Mouse (Mus musculus): ENCODE measurements around the gene Olfr432.
"Not testable (repeated sequence)": the region's sequence is repeated elsewhere in the genome, so short reads cannot be mapped to it uniquely, and the experiment has no call there.

The Olfr432 gene

DNA sequence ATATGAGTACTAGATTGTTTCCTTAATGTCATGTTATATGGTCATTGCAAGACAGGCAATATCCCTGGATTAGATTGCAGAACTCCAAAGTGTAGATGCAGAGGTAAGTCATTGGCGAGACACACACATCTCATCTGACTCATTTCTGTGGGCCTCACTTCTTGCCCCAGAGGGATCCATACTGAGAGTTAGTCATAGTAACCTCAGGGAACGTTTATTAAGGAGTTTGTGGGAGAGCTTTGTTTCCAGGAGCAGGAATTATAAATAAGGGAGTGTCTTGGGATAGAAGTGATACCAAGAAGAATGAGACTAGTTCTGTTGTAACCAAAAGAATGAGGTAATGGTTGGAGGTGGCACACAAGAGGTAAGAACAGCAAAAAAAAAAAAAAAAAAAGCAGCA is at the start of gene Olfr432:
Gene Olfr432, plus strand, starts transcription at position 313 of the 400 bp plus-strand sequence.
- no peak for DNase-seq (ENCODE audit: low read depth)

DNA sequence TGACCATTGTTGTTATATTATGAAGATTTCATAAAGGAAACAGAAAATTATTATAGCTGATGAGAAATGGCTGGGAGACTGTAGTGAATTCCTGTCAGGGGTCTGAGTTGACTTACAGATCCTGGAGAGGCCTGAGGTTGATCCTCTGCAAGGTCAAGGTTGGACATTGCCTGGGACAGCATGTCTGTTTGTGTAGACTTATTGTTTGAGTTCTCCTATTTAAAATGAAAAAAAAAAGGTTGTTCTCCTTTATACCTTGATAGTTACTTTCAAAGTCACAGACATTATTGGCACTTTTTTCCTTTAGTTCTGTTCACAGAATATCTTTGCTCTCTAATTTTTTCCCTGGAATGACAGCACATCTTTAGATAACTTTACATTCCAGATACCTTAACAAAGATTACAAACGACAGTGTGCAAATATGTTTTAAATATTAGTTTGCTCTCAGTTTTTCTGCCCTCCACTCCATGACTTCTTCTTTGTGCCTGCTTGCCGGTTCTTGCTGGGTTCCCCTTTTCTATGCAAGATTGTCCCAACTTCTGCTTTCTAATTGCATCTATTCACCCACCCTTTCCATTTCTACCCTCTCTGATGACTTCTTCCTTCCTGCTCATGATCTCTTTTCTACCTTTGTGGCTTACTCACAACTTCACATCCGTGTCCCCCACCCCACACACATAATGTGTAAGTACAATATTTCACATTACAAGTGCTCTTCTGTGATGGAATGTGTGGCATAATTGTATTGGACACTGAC is 44.5 kb upstream of the Olfr432 start:
- not testable (repeated sequence) for DNase-seq (ENCODE audit: low read depth)

DNA sequence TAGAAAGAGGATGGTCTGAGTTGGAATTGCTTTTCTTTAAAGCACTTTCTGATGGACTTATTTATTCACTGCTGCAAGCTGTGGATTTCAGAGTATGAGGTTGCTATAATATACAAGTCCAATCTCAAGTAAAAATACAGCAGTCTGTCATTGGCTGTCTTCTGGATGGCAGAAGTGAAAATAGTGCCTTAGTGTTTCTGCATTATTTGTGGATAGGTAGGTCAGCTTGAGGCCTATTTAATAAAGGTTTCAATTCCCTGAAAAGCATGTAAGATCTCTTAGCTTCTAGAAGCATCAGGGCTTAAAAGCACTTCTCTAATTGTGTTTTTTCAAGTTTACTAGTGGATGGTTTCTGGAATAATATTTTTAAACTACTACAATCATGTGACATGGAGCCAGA is 42.0 kb upstream of the Olfr432 start:
- DNase-seq (ENCODE audit: low read depth), result not testable (repeated sequence)

DNA sequence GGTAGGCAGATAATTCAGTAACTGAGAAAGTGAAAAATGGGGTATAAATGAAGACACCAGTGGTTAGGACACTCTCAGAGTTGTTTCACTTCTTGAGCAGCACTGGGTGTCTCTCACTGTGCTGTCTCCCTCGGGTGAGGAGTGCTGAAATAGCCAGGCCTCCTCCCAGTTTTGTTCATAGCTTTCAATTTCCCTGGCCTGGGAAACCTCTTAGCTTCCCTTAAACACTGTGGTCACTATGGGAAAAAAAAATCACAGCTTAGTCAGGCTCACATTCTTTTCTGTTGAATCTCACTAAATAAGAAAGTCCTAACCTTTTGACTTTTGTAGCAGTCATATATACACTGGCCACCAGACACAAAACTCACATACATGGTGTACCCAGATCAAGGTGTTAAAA is 17.3 kb upstream of the Olfr432 start, which contains the start of gene Ifi205:
Gene Ifi205, minus strand, starts transcription at position 113 of the 400 bp plus-strand sequence.
- peak; percentile 53 for DNase-seq (ENCODE audit: low read depth)

DNA sequence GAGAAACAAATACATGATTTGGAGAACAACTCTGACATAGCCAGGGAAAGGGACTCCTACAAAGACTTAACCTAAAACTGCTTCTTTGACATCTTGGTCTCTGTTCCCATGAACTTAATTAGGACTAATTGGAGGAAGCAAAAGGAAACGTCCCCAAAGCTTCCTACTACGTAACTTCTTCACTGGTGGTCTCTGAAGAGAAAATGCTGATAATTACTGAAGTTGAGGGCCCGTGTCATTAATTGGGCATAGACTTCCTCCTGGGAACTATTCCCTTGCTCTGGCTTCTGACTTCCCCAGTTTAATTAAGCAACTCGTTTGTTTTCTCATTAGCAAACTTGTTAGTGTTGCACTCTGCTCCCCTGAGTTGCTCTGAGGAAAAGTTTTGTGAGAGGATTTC is 13.2 kb upstream of the Olfr432 start:
- no peak for DNase-seq (ENCODE audit: low read depth)

DNA sequence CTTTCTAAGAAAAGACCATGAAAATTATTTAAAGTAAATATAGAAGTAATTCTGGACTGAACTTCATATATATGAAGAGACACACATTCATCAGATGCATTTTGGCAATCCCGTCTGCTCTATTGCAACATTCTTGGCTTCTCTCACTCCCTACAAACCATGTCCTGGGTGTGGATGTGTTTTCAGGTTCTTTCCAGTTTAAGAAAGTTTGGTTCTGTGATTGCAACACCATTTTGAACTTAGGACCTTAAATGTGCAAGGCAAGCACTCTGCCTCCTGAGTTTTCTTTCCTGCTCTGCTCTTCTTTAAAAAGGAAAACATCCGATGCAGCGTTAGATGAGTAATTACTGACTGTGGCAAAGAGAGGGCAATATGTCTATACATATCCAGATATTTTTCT is 10.5 kb upstream of the Olfr432 start:
- no peak for DNase-seq (ENCODE audit: low read depth)

DNA sequence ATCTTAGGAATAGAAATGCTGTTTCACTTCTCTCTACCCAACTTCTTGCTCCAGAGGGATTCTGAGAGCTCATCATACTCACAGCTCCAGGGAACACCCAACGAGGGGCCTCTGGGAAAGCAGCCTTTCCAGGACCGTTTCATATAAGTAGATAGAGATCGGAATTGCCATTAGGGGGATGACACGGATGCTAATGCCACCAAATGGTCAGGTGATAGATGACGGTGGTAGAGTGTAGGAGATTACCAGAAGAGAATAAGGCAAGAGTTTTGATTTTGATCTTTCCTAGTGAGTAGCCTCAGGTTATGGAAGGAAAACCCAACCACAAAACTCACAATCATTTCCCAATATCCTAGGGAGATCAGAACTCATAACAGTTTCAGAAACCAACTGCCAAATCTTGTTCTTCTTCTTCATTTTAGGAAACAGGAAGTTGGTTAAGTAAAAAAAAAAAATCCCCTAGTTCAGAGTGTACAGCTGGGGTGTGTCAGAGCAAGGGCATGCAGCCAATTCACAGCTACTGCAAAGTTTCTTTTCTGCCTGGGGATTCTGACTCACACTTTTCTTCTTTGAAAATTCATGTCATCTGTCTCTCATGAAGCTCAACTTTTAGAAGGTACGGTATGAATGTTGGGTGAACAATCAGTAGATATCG is 8.4 kb upstream of the Olfr432 start, which contains the start of gene Olfr433:
Gene Olfr433, plus strand, starts transcription at position 183 of the 655 bp plus-strand sequence.
- DNase-seq (ENCODE audit: low read depth), result peak; percentile 61

DNA sequence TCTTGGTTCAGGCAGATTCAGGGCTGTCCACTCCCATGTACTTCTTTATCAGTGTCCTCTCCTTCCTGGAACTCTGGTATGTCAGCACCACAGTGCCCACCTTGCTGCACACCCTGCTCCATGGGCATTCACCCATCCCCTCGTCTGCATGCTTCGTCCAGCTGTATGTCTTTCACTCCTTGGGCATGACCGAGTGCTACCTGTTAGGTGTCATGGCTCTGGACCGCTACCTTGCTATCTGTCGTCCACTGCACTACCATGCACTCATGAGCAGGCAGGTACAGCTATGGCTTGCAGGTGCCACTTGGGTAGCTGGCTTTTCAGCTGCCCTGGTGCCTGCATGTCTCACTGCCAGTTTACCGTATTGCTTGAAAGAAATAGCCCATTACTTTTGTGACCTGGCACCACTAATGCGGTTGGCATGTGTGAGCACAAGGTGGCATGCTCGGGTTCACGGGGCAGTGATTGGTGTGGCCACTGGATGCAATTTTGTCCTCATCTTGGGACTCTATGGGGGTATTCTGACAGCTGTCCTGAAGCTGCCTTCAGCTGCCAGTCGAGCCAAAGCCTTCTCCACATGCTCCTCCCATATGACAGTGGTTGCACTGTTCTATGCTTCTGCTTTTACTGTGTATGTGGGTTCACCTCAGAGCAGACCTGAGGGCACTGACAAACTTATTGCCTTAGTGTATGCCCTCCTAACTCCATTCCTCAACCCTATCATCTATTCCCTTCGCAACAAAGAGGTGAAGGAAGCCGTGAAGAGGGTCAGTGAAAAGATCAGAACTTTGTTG is 6.7 kb upstream of the Olfr432 start:
- not testable (repeated sequence) for DNase-seq (ENCODE audit: low read depth)

DNA sequence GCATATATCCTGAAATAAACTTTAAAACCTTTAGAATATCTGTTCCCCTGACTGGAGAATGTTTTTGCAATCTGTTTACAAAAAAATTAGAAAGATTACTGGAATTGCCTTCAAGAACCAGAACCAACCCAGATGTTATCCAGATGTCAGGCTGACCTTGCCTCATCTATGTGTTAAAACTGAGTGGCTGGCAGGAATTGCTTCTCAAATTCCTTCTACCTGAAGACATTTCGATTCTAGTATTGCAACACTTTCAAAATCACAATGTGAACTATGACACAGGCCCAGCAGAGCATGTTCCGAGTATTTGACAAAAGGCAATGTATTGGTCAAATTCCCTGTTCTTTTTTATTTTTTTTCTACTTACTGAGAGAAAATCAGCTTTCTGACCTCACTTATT is 4.6 kb upstream of the Olfr432 start:
- peak; percentile 43 for DNase-seq (ENCODE audit: low read depth)

DNA sequence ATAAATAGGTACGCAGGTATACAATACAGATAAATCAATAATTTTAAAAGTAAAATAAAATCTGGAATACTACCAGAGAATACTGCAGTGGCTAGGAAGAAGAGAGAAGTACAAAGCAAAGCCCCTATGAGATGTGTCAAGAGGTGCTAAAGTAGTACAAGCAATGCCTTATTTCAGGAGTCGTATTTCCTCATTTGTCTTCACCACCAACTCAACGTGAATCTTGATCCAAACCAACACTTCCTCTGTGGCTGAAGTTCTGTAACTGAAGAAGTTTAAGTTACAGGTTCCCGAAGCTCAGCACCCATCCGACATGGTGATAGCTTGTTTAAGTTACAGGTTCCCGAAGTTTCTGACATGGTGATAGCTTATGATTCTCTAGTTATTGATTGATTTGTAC is 778 bp upstream of the Olfr432 start:
- not testable (repeated sequence) for DNase-seq (ENCODE audit: low read depth)

DNA sequence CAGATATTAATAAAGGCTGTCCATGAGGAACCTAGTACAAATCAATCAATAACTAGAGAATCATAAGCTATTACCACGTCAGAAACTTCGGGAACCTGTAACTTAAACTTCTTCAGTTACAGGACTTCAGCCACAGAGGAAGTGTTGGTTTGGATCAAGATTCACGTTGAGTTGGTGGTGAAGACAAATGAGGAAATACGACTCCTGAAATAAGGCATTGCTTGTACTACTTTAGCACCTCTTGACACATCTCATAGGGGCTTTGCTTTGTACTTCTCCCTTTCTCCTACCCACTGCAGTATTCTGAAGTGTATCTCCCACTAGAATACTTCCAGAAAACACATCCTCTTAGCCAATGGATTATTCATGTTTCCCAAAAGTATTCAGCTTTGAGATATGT is 352 bp downstream of the Olfr432 start:
- not testable (repeated sequence) for DNase-seq (ENCODE audit: low read depth)

DNA sequence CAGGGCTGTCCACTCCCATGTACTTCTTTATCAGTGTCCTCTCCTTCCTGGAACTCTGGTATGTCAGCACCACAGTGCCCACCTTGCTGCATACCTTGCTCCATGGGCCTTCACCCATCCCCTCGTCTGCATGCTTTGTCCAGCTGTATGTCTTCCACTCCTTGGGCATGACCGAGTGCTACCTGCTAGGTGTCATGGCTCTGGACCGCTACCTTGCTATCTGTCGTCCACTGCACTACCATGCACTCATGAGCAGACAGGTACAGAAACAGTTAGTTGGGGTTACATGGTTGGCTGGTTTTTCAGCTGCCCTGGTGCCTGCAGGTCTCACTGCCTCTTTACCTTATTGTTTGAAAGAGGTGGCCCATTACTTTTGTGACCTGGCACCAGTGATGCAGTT is 1.5 kb downstream of the Olfr432 start:
- no peak for DNase-seq (ENCODE audit: low read depth)

DNA sequence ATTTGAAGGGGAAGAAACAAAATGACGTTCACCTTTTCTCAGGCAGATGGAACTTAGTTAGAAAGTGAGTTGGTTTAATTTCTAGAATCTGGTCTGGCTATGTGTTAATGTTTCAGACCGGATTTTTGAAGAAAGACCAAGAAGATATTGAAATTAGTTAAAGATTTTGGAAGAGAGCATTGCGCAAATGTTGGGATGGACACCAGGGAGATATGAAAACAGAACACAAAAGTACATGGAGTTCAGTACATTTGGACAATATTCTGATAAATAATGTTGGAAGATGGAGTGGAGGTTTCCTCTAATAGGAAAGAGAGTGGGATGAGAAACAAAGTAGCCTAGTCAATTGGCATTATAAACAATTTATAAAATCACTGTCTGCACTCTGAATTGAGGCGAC is 2.5 kb downstream of the Olfr432 start:
- no peak for DNase-seq (ENCODE audit: low read depth)

DNA sequence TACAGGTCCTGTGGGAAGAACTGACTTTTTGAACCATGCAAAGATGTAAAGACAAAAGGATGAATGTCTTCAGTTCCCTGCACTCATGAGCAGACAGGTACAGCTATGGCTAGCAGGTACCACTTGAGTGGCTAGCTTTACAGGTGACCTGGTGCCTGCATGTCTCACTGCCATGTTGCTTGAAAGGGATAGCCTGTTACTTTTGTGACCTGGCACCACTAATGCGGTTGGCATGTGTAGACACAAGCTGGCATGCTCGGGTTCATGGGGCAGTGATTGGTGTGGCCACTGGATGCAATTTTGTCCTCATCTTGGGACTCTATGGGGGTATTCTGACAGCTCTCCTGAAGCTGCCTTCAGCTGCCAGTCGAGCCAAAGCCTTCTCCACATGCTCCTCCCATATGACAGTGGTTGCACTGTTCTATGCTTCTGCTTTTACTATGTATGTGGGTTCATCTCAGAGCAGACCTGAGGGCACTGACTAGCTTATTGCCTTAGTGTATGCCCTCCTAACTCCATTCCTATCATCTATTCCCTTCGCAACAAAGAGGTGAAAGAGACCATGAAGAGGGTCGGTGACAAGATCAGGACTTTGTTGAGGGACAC is 3.0 kb downstream of the Olfr432 start:
- DNase-seq (ENCODE audit: low read depth), result no peak

DNA sequence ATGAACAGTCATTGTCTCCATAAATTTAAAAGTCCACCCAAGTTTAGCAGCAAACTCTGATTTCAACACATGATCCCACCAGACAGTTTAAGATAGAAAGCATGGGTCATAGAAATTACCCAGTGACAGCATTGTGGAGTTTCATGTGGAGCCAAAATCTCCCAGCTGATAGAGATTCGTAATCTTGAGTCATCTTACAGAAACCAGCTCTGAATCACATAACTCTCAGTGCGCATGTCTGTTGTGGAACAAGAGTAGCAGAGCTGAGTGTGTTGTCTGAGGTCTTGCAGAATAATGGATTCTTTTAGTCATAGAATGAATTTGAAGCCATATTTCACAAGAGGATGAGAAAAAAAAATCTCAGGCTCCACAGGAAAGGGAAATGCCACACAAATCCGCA is 4.0 kb downstream of the Olfr432 start:
- DNase-seq (ENCODE audit: low read depth), result peak; percentile 65

DNA sequence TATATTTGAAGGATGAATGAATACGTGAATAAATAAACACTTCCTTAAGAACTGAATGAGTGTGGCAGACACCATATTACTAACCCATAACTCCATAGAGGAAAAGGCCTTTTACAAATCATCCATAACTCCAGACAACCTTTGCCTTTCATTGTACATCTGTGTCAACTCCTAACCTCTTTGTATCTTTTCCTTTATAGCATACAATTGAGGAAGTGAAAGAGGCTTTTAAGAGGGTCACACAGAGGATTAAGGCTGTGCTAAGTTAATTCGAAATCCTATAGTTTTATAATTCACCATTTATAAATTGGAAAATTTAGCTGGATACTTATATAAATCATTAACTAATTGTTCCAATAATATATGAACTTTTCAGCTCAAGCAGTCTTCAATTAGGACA is 6.2 kb downstream of the Olfr432 start:
- DNase-seq (ENCODE audit: low read depth), result no peak

DNA sequence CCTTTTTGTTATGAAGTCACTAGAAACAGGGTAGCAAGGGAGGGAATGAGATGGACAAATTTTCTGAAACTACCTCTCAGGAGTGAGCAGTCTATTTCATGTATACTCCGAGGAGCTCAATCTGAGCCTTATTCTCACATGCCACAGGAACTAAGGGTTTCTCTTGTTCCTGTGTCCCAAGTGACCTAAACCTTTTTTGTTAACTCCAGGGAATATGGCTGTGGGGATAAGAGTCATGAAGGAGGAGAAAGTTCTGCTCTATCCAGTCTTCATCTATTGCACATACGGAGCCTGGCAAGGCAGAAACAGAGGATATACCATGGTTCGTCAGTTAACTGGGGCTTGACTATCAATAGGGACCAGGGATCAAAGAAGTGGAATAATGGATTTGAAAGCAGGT is 17.3 kb downstream of the Olfr432 start, which contains the start of gene Olfr430:
Gene Olfr430, plus strand, starts transcription at position 301 of the 400 bp plus-strand sequence.
- DNase-seq (ENCODE audit: low read depth), result no peak

DNA sequence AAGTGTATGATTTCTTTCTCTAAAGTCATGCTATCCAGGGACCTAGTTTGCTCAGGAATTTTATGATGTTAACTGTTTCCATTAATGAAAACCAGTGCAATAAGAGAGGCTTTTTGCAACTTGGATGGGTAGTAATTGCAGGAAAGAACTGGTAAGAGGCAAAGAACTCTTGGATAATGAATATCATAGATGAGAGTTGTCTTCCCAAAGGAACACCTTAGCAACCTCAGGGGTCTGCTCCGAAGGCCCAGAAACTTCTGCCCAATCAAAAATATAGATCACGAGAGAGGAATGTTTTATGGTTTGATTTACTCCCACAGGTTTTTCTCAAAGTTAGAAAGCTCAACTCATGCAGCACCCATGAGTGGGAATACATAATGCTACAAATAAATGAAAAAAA is 35.0 kb downstream of the Olfr432 start, which contains the start of gene Olfr429:
Gene Olfr429, plus strand, starts transcription at position 301 of the 400 bp plus-strand sequence.
- no peak for DNase-seq (ENCODE audit: low read depth)

DNA sequence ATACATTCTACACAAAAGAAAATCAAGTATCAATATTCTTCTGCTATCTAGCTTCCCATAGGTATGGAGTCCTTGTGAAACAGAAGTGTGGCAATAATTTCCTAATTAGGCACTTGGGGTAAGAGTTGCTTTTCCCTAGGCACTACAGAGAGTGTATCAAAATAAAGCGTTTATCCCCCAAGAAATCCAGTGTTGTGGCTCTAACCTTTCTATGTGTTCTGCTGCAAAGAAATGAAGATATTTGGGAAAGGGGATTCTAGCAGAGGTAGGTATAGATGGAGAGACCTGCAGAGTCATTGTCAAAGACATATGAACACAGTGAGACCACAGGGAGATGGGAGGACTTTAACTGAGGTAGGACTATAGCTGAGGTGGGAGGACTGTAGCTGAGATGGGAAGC is 47.6 kb downstream of the Olfr432 start, which contains the start of gene Olfr427:
Gene Olfr427, plus strand, starts transcription at position 301 of the 400 bp plus-strand sequence.
- no peak for DNase-seq (ENCODE audit: low read depth)

DNA sequence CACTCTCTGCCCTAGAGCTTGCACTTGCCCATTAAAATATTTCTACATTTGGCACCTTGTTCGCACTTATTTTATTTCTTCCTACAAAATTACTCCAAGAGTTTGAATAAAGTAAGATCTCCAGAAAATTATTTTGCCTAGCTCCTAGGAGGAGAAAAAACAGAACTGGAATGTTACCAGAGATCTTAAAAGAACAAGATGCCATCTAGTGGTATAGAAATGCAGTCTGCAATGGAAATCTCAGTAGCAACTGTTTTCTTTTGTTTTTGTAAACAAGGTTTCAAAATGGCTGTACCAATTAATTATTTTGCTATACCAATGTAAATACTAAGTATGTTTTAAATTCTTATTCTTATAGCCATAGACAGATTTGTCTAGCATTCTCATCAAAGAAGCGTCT is 54.7 kb downstream of the Olfr432 start:
- peak; percentile 3 for DNase-seq (ENCODE audit: low read depth)
